Mouse (Mus musculus): ENCODE results near the gene Fam171a2.

The Fam171a2 gene

DNA sequence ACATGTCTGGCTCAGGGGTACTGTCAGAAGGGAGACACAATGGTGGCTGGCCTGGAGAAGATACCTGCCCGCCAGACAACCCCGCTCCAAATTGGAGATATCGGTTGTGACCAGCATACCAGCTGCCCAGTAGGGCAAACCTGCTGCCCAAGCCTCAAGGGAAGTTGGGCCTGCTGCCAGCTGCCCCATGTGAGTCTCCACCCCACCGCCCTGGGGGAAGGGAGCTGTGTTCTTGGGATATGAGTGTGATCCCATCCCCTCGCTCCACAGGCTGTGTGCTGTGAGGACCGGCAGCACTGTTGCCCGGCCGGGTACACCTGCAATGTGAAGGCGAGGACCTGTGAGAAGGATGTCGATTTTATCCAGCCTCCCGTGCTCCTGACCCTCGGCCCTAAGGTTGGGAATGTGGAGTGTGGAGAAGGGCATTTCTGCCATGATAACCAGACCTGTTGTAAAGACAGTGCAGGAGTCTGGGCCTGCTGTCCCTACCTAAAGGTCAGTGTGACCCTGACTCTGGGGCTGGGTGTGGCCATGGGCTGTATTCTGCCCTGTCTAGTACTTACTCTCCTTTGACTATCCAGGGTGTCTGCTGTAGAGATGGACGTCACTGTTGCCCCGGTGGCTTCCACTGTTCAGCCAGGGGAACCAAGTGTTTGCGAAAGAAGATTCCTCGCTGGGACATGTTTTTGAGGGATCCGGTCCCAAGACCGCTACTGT, 11.6 kb downstream of the Fam171a2 start:
- in situ Hi-C loops (cut with MboI, MseI) = no loop called here

DNA sequence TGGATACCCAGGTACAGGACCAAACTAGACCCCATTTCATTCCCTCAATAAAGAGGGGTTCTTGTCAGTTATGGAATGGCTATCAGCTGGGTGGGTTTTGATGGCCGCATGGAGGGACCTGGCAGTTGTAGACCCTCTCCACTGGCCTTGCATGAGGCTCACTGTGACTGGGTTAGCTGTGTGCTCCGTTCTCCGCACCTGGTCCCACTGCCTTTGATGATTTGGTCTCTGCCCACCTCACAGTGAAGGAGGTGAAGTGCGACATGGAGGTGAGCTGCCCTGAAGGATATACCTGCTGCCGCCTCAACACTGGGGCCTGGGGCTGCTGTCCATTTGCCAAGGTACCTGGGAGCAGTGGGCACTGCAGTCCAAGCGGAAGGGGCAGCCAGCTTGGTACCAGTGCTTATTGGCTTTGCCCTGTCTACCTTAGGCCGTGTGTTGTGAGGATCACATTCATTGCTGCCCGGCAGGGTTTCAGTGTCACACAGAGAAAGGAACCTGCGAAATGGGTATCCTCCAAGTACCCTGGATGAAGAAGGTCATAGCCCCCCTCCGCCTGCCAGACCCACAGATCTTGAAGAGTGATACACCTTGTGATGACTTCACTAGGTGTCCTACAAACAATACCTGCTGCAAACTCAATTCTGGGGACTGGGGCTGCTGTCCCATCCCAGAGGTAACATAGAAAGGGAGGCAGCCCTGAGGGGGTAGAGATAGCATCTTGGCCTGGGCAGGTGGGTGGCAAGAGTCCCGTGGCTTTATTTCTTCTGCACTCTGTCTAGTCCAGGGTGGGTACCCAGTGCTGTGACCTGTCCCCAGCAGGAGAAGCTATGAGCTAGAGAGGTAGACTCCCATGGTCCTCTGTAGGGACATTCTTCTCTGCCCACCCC, 12.4 kb downstream of the Fam171a2 start:
- in situ Hi-C loops (cut with MboI, MseI) = loop anchor here (5.0 kb wide), 1 partner anchor 123 kb away; no protein-coding TSS in a partner anchor

DNA sequence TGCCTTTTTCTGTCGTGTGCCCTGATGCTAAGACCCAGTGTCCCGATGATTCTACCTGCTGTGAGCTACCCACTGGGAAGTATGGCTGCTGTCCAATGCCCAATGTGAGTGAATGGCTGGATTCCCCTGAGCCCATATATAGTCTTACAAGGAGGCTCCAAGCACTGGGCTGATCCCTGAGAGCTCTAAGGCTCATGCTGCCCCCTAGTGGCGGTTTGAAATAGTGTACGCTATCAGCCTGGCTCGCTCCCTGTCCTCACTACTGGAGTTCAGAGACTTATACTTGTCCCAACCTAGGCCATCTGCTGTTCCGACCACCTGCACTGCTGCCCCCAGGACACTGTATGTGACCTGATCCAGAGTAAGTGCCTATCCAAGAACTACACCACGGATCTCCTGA, 13.1 kb downstream of the Fam171a2 start:
- in situ Hi-C loops (cut with MboI, MseI) = loop anchor here (5.0 kb wide), 1 partner anchor 122 kb away; no protein-coding TSS in a partner anchor

DNA sequence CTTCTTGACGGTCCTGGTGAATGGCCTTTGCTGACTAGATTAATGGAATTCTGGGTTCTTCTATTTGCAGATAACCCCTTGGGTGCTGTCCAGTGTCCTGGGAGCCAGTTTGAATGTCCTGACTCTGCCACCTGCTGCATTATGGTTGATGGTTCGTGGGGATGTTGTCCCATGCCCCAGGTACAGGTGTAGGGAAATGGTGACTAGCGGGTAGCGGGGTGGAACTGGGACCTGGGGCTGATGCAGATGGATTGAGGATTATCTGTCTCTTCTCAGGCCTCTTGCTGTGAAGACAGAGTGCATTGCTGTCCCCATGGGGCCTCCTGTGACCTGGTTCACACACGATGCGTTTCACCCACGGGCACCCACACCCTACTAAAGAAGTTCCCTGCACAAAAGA, 13.6 kb downstream of the Fam171a2 start:
- in situ Hi-C loops (cut with MboI, MseI) = loop anchor here (5.0 kb wide), 1 partner anchor 122 kb away; no protein-coding TSS in a partner anchor

DNA sequence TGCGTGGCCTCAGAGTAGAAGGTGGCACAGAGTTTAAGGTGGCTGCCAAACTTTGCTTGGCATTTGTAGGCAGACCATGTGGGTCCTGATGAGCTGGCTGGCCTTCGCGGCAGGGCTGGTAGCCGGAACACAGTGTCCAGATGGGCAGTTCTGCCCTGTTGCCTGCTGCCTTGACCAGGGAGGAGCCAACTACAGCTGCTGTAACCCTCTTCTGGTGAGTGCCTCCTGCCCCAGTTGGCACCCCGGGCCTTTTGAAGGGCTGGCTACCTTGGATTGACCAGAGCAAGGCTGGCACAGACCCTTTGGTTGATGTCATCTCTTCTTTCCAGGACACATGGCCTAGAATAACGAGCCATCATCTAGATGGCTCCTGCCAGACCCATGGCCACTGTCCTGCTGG, 14.6 kb downstream of the Fam171a2 start:
- in situ Hi-C loops (cut with MboI, MseI) = loop anchor here (5.0 kb wide), 1 partner anchor 121 kb away; no protein-coding TSS in a partner anchor

DNA sequence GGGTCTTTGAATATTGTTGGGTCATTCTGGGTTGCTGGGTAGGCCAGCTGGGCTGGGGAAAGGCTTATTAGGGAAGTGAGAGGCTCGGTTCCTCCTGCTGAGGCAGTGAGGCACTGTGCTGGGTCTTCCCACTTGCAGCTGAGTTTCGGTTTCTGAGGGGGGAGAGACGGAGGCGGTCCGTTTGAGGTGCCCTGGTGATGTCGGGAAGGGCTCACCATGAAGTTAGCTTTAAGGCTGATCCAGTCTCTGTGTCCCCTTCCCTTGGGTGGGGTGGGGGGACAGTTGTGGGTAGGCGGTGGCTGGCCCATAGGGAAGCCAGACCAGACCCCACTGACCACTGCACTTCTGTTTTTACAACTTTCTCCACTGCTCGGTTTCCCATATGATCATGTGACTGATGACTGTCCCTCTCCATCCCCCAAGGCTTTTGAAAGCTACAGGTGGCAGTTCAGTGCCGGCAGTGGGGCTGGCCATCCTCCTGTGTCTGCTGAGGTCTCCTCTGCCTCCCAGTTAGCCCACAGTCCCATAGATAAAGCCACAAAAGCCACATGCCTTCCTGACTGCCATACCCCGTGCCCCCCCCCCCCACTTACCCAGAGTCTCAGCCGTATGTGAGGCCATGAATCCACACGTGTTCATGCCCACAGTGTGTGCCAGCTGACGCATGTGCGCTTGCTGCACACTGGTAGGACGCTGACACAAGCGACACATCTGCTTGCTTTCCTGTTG, 15.2 kb downstream of the Fam171a2 start:
- in situ Hi-C loops (cut with MboI, MseI) = loop anchor here (5.0 kb wide), 1 partner anchor 120 kb away; no protein-coding TSS in a partner anchor

DNA sequence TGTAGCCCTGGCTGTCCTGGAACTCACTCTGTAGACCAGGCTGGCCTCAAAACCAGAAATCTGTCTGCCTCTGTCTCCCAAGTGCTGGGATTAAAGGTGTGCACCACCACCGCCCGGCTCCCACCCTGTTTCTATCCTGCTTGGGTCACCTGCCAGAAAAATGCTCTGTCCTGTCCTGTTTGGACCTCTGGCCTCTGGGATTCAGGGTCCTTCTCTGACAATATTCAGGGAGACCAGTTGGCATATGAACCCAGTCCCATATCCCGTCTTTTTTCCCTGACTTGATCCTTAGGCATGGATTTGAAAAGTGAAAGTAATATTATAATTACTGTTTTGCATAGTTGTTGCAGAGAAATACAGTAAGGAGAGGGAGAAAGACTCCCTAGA, 15.8 kb downstream of the Fam171a2 start:
- in situ Hi-C loops (cut with MboI, MseI) = loop anchor here (5.0 kb wide), 1 partner anchor 119 kb away; no protein-coding TSS in a partner anchor

DNA sequence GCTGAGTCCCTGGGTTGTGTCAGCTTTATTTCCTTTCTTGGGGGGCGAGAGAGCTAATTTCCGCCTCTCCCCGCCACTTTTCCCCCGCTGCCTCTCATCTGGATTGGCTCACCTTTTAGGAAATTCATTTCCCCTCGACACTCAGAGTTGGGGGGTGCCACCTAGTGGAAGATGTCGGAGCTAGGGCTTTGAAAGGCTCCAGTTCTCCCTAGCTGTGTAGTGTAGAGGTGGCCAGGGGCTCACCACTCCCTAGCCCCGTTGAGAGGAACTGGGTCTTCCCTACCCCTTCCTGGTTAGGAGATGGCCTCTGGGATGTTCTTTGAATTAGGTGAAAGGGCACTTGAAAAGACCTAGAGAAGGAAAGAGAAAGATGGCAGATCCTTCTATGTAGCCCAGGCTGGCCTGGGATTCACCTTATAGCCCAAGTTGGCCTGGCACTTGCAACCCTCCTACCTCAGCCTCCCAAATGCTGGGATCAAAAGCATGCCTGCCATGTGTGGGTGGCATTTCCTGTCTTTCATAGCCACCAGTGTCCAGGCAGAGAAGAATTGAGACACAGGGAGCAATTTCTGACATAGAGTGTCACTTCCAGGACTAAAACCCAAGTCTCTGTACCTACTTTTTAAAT, 16.4 kb downstream of the Fam171a2 start:
- in situ Hi-C loops (cut with MboI, MseI) = loop anchor here (5.0 kb wide), 1 partner anchor 119 kb away; no protein-coding TSS in a partner anchor

DNA sequence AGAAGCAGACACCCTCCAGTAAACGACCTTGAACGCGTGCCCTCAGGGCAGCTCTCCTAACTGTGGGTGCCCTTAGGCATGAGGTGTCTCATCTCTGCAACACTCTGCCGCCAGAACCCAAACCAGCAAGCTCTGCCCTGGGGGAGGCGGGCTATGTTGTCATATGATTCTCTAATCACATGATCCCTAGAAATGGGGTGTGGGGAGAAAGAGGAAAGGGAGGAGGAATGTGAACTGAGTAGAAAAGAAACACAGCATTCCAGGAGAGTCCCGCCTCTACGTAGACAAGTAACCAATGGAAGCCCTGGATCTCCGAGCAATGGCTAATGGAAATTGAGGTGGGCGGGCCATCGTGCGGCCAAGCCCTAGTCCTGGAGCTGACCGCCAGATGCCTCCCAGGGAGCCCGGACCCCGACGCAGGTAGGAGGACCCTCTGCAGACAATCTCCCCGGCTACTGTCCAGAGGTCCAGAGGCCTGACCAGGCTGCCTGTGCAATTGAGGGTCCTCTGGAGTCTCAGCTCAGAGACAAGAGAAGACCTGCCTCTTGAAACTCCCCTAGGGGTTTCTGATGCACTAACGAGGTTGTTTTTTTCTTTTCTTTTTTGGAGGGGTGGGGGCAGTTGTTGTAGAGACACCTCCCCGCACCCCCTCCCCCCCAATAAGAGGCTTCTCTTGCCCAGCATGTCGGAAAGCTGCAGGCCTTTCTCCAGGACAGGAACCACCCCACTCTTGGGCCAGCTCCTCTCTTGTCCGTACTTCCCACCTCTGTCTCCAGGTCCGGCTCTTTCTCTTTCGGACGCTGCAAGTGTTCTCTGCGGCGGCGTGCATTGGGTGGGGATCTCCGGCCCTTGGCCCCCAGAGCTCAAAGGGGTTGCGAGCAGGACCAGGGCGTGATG, 17.1 kb downstream of the Fam171a2 start, which contains the start of gene Grn:
Grn (plus strand) TSS at position 195 of the 897 bp plus-strand sequence.
- in situ Hi-C loops (cut with MboI, MseI) = loop anchor here (5.0 kb wide), 1 partner anchor 118 kb away; no protein-coding TSS in a partner anchor

DNA sequence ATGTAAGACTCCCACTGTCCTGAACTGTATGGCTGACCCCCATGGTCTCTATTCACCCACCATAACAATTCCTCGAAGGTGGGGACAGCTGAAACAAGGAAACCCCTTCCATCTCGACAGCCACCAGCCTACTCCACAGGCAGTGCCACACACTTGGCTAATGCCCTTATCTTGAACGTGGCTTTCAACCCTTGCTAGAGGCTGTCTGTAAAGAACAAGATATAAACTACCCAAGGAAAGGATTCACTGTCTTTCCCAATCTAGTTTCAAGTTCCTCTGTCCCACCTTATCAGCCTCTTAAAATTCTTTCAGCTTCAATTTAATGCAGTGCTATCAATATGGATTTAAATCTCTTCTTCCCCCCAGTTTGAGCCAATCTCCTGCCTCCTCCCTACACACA, 17.9 kb downstream of the Fam171a2 start:
- in situ Hi-C loops (cut with MboI, MseI) = no loop called here

DNA sequence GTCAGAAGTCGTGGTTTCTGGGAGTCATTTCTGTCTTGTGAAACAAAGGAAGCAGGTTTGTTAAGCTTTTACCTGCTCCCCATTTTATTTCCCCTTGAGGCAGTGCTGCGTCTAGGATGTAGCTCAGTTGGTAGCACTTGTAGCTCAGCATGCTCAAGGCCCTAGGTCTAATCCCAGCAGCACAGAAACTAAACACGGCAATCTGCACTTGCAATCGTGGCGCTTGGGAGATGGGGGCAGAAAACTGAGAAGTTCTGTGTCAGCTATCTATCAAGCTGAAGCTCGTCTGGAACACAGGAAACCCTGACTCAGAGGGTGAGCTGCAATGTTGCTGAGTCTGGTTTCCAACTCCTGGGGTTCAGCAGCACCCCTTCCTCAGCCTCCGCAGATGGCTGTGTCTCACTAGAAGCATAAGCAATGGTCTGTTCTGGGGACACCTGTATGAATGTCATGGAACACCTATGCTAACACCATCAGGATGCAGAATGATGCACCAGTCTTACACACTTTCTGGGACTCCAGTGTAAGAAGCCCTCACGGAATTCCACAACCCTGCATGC, 18.4 kb downstream of the Fam171a2 start:
- in situ Hi-C loops (cut with MboI, MseI) = no loop called here

DNA sequence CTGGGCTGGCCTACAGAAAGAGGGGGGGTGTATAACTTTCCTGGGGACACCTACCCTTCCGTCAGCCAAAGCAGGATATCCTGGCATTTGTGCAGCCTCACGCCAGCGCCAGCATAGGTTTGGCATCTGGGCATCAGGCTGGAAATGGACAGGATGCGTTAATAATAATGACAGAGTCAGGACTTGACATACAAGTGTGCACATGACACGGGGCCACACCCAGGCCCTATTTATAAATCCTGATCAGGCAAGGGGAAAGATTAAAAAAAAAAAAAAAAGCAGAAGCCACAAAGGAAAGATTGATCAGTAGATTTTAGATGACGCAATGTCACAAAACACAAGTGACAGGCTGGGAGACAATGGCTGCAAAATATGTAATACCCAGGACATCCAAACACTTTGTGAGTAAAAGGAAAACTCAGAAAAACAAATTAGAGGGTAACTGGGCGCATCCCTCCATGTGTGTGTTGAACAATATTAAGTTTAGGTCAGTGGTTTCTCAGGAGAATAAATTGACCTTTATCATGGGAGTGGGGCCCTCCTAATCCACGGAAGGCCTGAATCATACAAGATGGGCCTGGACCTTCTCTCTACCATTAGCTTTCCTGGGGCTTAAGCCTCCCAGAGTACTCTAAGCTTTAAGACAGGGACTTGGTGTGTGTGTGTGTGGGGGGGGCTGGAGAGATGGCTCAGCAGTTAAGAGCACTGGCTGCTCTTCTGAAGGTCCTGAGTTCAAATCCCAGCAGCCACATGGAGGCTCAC, 21.7 kb downstream of the Fam171a2 start:
- in situ Hi-C loops (cut with MboI, MseI) = no loop called here

DNA sequence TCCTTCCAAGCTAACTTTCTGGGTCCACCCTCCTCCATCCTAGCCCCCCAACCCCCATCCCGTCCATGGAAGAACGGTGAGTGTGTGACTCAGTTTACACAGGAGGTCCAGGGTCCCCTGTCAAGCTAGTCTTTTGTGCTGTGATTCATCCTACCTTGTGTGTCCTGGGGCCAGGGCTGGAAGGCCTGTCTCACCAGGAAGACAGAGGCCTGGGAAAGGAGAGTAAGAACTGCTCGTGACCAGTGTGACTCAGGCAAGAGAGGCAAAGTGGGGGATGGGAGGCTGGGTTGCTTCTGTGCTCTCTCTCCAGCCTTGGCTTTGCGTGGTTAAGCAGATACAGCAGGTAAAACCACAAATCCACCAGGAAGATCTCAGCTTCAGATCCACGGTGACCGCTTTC, 22.8 kb downstream of the Fam171a2 start:
- in situ Hi-C loops (cut with MboI, MseI) = no loop called here

DNA sequence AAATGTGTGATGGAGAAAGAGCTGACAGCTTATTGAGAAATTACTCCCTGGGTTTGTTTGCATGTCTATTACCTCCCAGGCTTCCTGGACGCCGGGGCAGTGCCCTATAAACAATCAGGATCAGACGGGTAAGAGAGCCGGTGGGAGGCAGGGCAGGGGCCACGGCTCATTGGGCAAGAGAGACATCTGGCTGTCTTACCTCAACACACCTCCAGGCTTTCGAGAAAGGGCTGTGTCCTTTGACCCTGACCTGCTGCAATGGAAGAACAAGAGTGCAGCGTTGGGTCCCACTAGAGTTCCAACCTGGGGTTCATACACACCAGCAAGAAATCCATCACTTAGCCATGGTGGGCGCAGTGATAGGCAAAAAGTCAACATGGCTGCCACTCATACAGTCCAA, 25.9 kb downstream of the Fam171a2 start:
- in situ Hi-C loops (cut with MboI, MseI) = no loop called here

DNA sequence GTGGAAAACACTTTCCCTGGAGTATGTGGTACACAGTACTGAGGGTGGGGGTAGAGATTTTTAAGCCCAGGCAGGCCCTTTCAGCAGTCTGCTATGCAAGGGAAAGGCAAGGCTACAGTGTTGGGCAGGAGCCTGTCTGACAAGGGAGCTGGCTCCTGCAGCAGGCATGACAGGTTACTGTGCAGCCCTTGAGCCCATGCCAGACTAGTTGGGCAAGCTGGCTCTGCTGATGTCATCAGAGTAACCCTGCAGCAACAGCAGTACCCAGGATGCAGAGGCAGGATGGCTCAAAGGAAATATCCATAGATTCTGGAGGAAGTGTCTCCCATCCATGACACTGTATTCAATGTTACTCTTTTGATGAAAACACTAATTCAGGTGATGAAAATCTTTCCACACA, 28.6 kb downstream of the Fam171a2 start:
- in situ Hi-C loops (cut with MboI, MseI) = no loop called here

DNA sequence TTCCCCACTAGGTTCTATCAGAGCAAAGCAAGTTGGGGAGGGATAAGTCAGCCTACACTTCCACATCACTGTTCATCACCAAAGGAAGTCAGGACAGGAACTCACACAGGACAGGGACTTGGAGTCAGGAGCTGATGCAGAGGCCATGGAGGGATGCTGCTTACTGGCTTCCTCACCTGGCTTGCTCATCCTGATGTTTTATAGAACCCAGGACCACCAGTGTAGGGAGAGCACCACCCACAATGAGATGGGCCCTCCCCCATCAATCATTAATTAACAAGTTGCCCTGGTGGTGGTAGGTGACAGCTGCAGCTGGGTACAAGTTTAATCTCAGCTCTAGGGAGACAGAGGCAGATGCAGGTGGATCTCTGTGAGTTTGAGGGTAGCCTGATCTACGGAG, 30.3 kb downstream of the Fam171a2 start:
- in situ Hi-C loops (cut with MboI, MseI) = no loop called here

DNA sequence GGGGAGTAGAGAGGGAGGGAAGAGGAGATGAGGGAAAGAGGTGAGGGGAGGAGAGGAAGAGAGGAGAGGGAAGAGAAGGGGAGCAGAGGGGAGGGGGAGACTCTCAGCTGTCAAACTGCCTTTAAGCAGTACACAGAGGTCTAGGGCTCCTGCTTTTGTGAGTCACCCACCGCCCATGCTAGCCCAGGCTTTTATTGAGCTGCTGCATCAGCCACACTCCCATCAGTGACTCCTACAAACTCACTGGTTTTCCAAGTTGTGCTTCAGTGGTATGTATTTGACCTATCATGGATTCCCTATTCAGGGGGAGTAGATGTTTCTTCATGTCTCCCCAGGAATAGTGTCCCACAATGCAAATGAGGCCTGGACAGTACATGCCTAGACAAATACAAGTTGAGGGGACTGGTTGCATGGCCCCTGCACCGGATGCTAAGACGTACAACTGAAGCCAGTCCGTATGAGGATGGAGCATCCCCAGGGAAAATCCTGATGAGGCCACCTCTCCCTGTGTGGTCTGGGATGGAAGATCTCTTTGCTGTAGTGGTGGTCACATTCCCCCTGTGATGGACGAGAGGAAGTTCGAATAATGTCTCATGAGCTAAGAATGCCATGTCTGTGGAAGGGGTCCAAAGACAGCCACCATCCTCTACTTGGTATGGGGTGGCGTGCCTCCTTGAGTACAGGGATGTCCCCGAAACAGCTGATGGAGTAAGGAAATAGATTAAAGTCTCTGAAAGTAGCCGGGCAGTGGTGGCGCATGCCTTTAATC, 32.3 kb downstream of the Fam171a2 start:
- in situ Hi-C loops (cut with MboI, MseI) = no loop called here

DNA sequence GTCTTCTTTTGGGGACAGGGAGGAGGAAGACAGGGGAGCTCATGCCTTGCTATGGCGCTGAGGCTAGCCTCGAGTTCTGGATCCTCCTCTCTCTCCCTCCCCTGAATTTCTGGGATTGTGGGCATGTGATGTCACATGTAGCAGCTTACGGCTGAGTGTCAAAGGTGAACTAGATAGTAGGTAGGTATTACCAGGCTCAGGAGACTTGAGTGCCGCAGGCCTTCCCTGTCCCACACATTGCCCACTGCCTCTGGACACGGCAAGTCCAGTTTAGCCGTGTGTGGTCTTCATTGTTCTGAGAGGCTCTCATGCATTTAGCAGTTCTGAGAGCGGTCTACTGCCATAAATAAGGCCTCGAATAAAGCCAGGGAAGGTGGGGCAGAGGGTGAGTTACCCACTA, 34.4 kb downstream of the Fam171a2 start:
- in situ Hi-C loops (cut with MboI, MseI) = no loop called here
